Mouse (Mus musculus): ENCODE measurements around the gene Trappc2l. TPM values are rescaled to one million over a fixed set of nuclear protein-coding genes. Genes with fewer than 3 reads are reported as not detected.

Trappc2l gene
- 64.5 and 73.3 TPM in 2 replicates for polyA plus RNA-seq (2015; fragmentation: Nextera tagmentation; extraction: Ambion mirVana)

GRCm38 (mm10) chr8:122611295-122612133 is at the start of gene Trappc2l, which contains the start of gene Galns:
Gene Trappc2l, plus strand, starts transcription at chr8:122611640.
Gene Galns, minus strand, starts transcription at chr8:122611463.
- peaks cover 8% of the 10 kb centered on the region; the same call in 1 of the 2 replicates for H3K4me1 ChIP-seq (replicated peaks; ENCODE audit: insufficient read depth, low read length)

DNA sequence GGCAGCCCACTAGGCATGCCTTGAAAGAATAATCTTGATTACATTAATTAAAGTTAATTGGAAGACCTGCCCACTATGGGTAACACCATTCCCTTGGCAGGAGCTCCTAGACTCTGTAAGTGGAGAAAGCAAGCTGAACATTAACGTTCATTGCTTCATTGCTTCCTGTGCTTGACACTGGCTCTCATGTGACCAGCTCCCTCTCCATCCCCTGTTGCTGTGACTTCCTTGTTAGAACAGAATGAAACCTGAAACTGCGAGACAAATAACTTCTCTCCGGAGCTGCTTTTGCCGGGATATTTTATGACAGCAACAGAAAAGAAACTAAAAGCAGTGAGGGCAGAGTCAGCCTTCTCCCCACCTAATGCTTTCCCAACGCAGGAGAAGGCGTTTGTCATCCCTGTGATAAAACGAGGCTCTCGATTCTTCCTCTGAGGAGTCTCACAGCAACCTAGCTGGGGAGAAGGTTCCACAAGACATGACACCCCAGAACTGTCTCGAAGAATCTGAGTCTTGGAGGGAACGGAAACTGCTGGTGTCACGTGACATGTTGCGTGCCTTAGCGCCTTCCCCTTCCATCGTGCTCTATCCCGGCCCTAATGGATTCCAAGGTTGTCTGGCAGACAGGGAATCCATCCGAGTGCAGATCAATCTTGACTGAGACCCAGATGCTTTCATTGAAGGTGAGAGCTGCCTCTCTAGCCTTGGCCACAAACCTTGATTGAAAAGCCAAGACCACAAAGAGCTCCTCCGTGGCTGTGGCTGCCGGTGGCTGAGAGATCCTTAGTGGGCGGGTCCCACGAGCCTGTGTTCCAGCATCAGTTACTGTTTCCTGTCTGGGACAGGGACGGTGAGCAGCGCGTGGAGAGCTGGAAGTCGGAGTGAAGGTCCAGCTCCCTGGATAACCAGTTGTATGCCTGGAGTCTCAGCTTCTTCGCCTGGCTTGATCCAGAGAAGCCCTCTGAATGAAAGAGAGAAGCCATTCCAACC is 46.8 kb upstream of the Trappc2l start:
- 61% methylated on average over 25 of the region's 25 CpGs for WGBS
- H3K4me1 ChIP-seq (replicated peaks; ENCODE audit: insufficient read depth, low read length): peaks cover 16% of the 10 kb centered on the region
- H3K9ac ChIP-seq (ENCODE audit: low read depth, low read length): no peak overlapping the region
- no peak overlapping the region for H3K4me3 ChIP-seq (replicated peaks; ENCODE audit: low read depth, low read length)
- TF ChIP-seq CTCF (IDR thresholded peaks at IDR 0.05; ENCODE audit: low read depth): no peak
- peak; percentile 64 for DNase-seq (ENCODE audit: low spot score)
- no peak for ATAC-seq (replicated peaks; ENCODE audit: low FRiP score, low read depth)
- no peaks in the 10 kb centered on the region for H3K9me3 ChIP-seq (replicated peaks; ENCODE audit: low read length)
- peak overlapping the region; percentile 26; the same call in 1 of the 2 replicates for H3K27ac ChIP-seq
- peak overlapping the region; percentile 14; the same call in 1 of the 2 replicates for H3K4me2 ChIP-seq (ENCODE audit: low read length)
- no peaks in the 10 kb centered on the region for H3K27me3 ChIP-seq (ENCODE audit: insufficient read depth, low read length)
- no peaks in the 10 kb centered on the region for H3K36me3 ChIP-seq (ENCODE audit: insufficient read depth, low read length)

More at GRCm38 (mm10) chr8:122611295-122612133, at the start of gene Trappc2l, which contains the start of gene Galns:
- Histone ChIP-seq H3K27ac (peak within 1 kb of the TSS; percentile 83), H3K4me2 (ENCODE audit: low read length) (peak within 1 kb of the TSS; percentile 79), H3K4me3 (replicated peaks; ENCODE audit: low read depth, low read length) (peak within 1 kb of the TSS; percentile 60), H3K9me3 (replicated peaks; ENCODE audit: low read length) (no peaks in the 10 kb centered on the region), H3K9ac (ENCODE audit: low read depth, low read length) (peak within 1 kb of the TSS; percentile 69), H3K36me3 (ENCODE audit: insufficient read depth, low read length) (0 out of 2 replicates have a peak, but pooled peaks cover 3% of the 10 kb centered on the region), H3K27me3 (ENCODE audit: insufficient read depth, low read length) (no peaks in the 10 kb centered on the region)
- peak; percentile 100 for DNase-seq (ENCODE audit: low spot score)
- WGBS: under 1% methylated on average over 55 of the region's 57 CpGs
- ATAC-seq (replicated peaks; ENCODE audit: low FRiP score, low read depth): peak; percentile 94
- TF ChIP-seq CTCF (IDR thresholded peaks at IDR 0.05; ENCODE audit: low read depth): peak; percentile 75

GRCm38 (mm10) chr8:122566766-122567165 is 44.7 kb upstream of the Trappc2l start:
- TF ChIP-seq CTCF (IDR thresholded peaks at IDR 0.05; ENCODE audit: low read depth): no peak
- ATAC-seq (replicated peaks; ENCODE audit: low FRiP score, low read depth): no peak

GRCm38 (mm10) chr8:122567361-122568108 is 43.9 kb upstream of the Trappc2l start, which contains the start of gene Cdt1:
Gene Cdt1, plus strand, starts transcription at chr8:122568015.
- DNase-seq (ENCODE audit: low spot score) (peak; percentile 98), ATAC-seq (replicated peaks; ENCODE audit: low FRiP score, low read depth) (peak; percentile 91)
- Histone ChIP-seq H3K27ac (peak within 1 kb of the TSS; percentile 92), H3K4me2 (ENCODE audit: low read length) (peak within 1 kb of the TSS; percentile 92), H3K4me1 (replicated peaks; ENCODE audit: insufficient read depth, low read length) (peaks cover 16% of the 10 kb centered on the region), H3K9me3 (replicated peaks; ENCODE audit: low read length) (no peaks in the 10 kb centered on the region), H3K9ac (ENCODE audit: low read depth, low read length) (peak within 1 kb of the TSS; percentile 86), H3K27me3 (ENCODE audit: insufficient read depth, low read length) (no peaks in the 10 kb centered on the region), H3K4me3 (replicated peaks; ENCODE audit: low read depth, low read length) (peak within 1 kb of the TSS; percentile 74), H3K36me3 (ENCODE audit: insufficient read depth, low read length) (peaks cover 24% of the 10 kb centered on the region)
- TF ChIP-seq CTCF (IDR thresholded peaks at IDR 0.05; ENCODE audit: low read depth): no peak
- under 1% methylated on average over 62 of the region's 62 CpGs for WGBS

More at GRCm38 (mm10) chr8:122566766-122567165, 44.7 kb upstream of the Trappc2l start:
- Histone ChIP-seq H3K4me1 (replicated peaks; ENCODE audit: insufficient read depth, low read length) (peaks cover 16% of the 10 kb centered on the region), H3K9me3 (replicated peaks; ENCODE audit: low read length) (no peaks in the 10 kb centered on the region), H3K36me3 (ENCODE audit: insufficient read depth, low read length) (peaks cover 16% of the 10 kb centered on the region), H3K9ac (ENCODE audit: low read depth, low read length) (peak overlapping the region; percentile 86), H3K27ac (peak overlapping the region; percentile 92), H3K4me3 (replicated peaks; ENCODE audit: low read depth, low read length) (peak overlapping the region; percentile 74; the same call in 1 of the 2 replicates), H3K27me3 (ENCODE audit: insufficient read depth, low read length) (no peaks in the 10 kb centered on the region), H3K4me2 (ENCODE audit: low read length) (peak overlapping the region; percentile 92)
- WGBS: 40% methylated on average over 6 of the region's 6 CpGs
- no peak for DNase-seq (ENCODE audit: low spot score)

DNA sequence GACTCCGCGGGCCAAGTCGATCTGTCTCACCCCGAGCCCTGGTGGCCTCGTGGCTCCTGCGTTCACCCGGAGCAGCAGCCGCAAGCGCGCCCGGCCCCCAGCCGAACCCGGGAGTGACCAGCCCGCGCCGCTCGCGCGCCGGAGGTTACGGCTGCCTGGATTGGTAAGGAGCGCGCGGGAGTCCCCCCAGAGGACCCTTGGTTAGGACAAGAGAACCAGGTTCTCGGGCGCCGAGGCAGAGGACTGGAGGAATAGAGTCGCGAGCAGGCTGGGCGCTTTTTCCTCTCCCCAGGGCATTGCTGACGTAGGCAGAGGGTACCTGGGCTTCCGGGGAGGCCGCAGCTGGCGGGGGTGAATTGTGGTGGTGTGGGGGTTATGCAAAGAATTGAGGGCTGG is 43.3 kb upstream of the Trappc2l start:
- H3K9me3 ChIP-seq (replicated peaks; ENCODE audit: low read length): no peaks in the 10 kb centered on the region
- peak overlapping the region; percentile 92 for H3K27ac ChIP-seq
- no peak for TF ChIP-seq CTCF (IDR thresholded peaks at IDR 0.05; ENCODE audit: low read depth)
- peaks cover 26% of the 10 kb centered on the region for H3K36me3 ChIP-seq (ENCODE audit: insufficient read depth, low read length)
- peak overlapping the region; percentile 86 for H3K9ac ChIP-seq (ENCODE audit: low read depth, low read length)
- ATAC-seq (replicated peaks; ENCODE audit: low FRiP score, low read depth) (peak; percentile 40), DNase-seq (ENCODE audit: low spot score) (no peak)
- under 1% methylated on average over 34 of the region's 34 CpGs for WGBS
- H3K27me3 ChIP-seq (ENCODE audit: insufficient read depth, low read length): no peaks in the 10 kb centered on the region
- peak overlapping the region; percentile 74 for H3K4me3 ChIP-seq (replicated peaks; ENCODE audit: low read depth, low read length)
- H3K4me2 ChIP-seq (ENCODE audit: low read length): peak overlapping the region; percentile 92
- peaks cover 16% of the 10 kb centered on the region for H3K4me1 ChIP-seq (replicated peaks; ENCODE audit: insufficient read depth, low read length)
